Comparison of ENCODE assay signal across 10 mouse cellular contexts in genomic region chr7:51790690-51791560, GRCm38 (mm10).
DNase-seq lines count a peak whose midpoint lies in the region; ATAC-seq lines count a peak whose summit lies in the region.
"Had no signal": no experiment of that assay in that cellular context is flagged by ENCODE, and none has a peak within 500 bp of the region (broad histone marks: within the 10 kb centered on the region; RNA-seq: fewer than 3 reads in every experiment).

No protein-coding gene starts in this region.

- H3K27ac ChIP-seq in hindbrain, embryonic 11.5 days (ENCODE audit: low read depth, low read length), result peak overlapping the region; percentile 58
- H3K27ac ChIP-seq in midbrain, embryonic 14.5 days (replicated peaks; ENCODE audit: low read depth, low read length), result peak overlapping the region; percentile 86

- H3K4me2 ChIP-seq in hindbrain, embryonic 11.5 days (replicated peaks; ENCODE audit: low read depth, low read length), result no peak overlapping the region
- H3K4me2 ChIP-seq in midbrain, embryonic 14.5 days (ENCODE audit: low read length), result peak overlapping the region; percentile 30

- DNase-seq in adrenal gland, adult (ENCODE audit: inconsistent age in 2 of 2, low spot score in 1 of 2), result peak; percentile 4 to 24
- no peak for DNase-seq in adrenal gland, adult 2 months
- DNase-seq in brain, adult 2 months (ENCODE audit: low read depth, low spot score), result peak; percentile 17
- peak; percentile 30 for DNase-seq in hindbrain, embryonic 11.5 days (ENCODE audit: low spot score)
- DNase-seq in midbrain, embryonic 14.5 days, result peak; percentile 73
- no peak for DNase-seq in right cerebral cortex, postnatal 4 days
- DNase-seq in urinary bladder, postnatal 25 days (ENCODE audit: low spot score), result no peak
- DNase-seq in heart, adult 9 months (ENCODE audit: low spot score in 2 of 2), result no peak
- DNase-seq: kidney, adult 8-10 months; liver, postnatal 0 days had no signal

- H3K36me3 ChIP-seq in hindbrain, embryonic 11.5 days (ENCODE audit: control insufficient read depth, insufficient read depth, low read length), result no peaks in the 10 kb centered on the region
- no peaks in the 10 kb centered on the region for H3K36me3 ChIP-seq in midbrain, embryonic 14.5 days (ENCODE audit: control insufficient read depth, insufficient read depth, low read length)

- H3K4me3 ChIP-seq in hindbrain, embryonic 11.5 days (ENCODE audit: low read depth, low read length), result no peak overlapping the region
- H3K4me3 ChIP-seq in midbrain, embryonic 14.5 days (replicated peaks; ENCODE audit: low read depth, low read length), result no peak overlapping the region

- no peak overlapping the region for H3K9ac ChIP-seq in hindbrain, embryonic 11.5 days (ENCODE audit: low read depth, low read length)
- H3K9ac ChIP-seq in midbrain, embryonic 14.5 days (replicated peaks; ENCODE audit: low read length), result peak overlapping the region; percentile 37; the same call in 1 of the 2 replicates
- H3K9ac ChIP-seq: liver, postnatal 0 days had no signal

- WGBS in hindbrain, embryonic 11.5 days, result 62% methylated on average over 17 of the region's 17 CpGs
- WGBS in midbrain, embryonic 14.5 days, result 24% methylated on average over 17 of the region's 17 CpGs

- H3K4me1 ChIP-seq in hindbrain, embryonic 11.5 days (replicated peaks; ENCODE audit: control insufficient read depth, insufficient read depth, low read length), result no peaks in the 10 kb centered on the region
- peaks cover 14% of the 10 kb centered on the region for H3K4me1 ChIP-seq in midbrain, embryonic 14.5 days (ENCODE audit: control insufficient read depth, insufficient read depth, low read length)

- peak; percentile 80 for ATAC-seq in hindbrain, embryonic 11.5 days (ENCODE audit: low FRiP score)
- peak; percentile 79 for ATAC-seq in midbrain, embryonic 14.5 days (ENCODE audit: low FRiP score, low TSS enrichment)
- ATAC-seq: liver, postnatal 0 days had no signal

- no peaks in the 10 kb centered on the region for H3K9me3 ChIP-seq in hindbrain, embryonic 11.5 days (ENCODE audit: control insufficient read depth, low read length)
- H3K9me3 ChIP-seq in midbrain, embryonic 14.5 days (ENCODE audit: control insufficient read depth, low read length), result no peaks in the 10 kb centered on the region

- no peaks in the 10 kb centered on the region for H3K27me3 ChIP-seq in hindbrain, embryonic 11.5 days (ENCODE audit: control insufficient read depth, insufficient read depth, low read length)
- no peaks in the 10 kb centered on the region for H3K27me3 ChIP-seq in midbrain, embryonic 14.5 days (ENCODE audit: control insufficient read depth, insufficient read depth, low read length)

Comparison
In these comparisons a context has a peak if more than half of its experiments do, and no peak if none do; other contexts are left out.
1. DNase-seq: peak in adrenal gland, adult (2 of 2), brain, adult 2 months (single experiment), hindbrain, embryonic 11.5 days (single experiment) and midbrain, embryonic 14.5 days (single experiment); none in adrenal gland, adult 2 months (single experiment), right cerebral cortex, postnatal 4 days (single experiment), urinary bladder, postnatal 25 days (single experiment) and heart, adult 9 months (0 of 2).